Mouse (Mus musculus) granulocyte monocyte progenitor cell, adult 5-6 weeks (primary cell): ENCODE measurements around the gene Tfap2c. TPM values are rescaled to one million over a fixed set of nuclear protein-coding genes. Genes with fewer than 3 reads are reported as not detected.

Experiments
- ATAC-seq: replicated peaks from 2 replicates; pipeline ENCODE4 v1.8.0; 2016; ENCODE audit warnings: mild to moderate bottlenecking, moderate TSS enrichment, inconsistent platforms; ENCODE audit not compliant: poor library complexity, severe bottlenecking
- total RNA-seq, 2 experiments: library from RNA; stranded (forward) in 1 of 2; stranded (reverse) in 1 of 2; fragments of 200-712, 200-1000 nt in 1 of 2; fragments of >200 nt in 1 of 2; fragmentation: Nextera tagmentation in 1 of 2; gene quantifications; 2 replicates each; pipeline ENCODE4 v1.2.3; 2014 to 2017

The Tfap2c gene
- total RNA-seq, 2 experiments from 2014 or later = not detected

- no peak for ATAC-seq
These were observed 56.2 kb downstream of the Tfap2c start for GRCm38 (mm10) chr2:172605642-172606041.

- no peak for ATAC-seq
These were observed 58.3 kb downstream of the Tfap2c start for GRCm38 (mm10) chr2:172607710-172608109.

Other genes with a start within 250 kb of the Tfap2c start
- 3.9 and 4.8 TPM in 2 replicates for gene Fam210b, start 204.0 kb upstream of the Tfap2c start, total RNA-seq (2014; fragmentation: Nextera tagmentation)
- gene Fam210b, start 204.0 kb upstream of the Tfap2c start, total RNA-seq (2017) = 1.4 and 2.8 TPM in 2 replicates
- gene Aurka, start 179.1 kb upstream of the Tfap2c start, total RNA-seq (2014; fragmentation: Nextera tagmentation) = 18.5 and 36.9 TPM in 2 replicates
- gene Aurka, start 179.1 kb upstream of the Tfap2c start, total RNA-seq (2017) = 64.5 and 80.8 TPM in 2 replicates
- 21.5 and 32.6 TPM in 2 replicates for gene Cstf1, start 178.9 kb upstream of the Tfap2c start, total RNA-seq (2014; fragmentation: Nextera tagmentation)
- 33.3 and 38.9 TPM in 2 replicates for gene Cstf1, start 178.9 kb upstream of the Tfap2c start, total RNA-seq (2017)
- gene Cass4, start 155.8 kb upstream of the Tfap2c start, total RNA-seq (2014; fragmentation: Nextera tagmentation) = 0.41 and 0.64 TPM in 2 replicates
- 0.93 and 1.4 TPM in 2 replicates for gene Cass4, start 155.8 kb upstream of the Tfap2c start, total RNA-seq (2017)
- 44.7 and 59.2 TPM in 2 replicates for gene Rtf2, start 109.0 kb upstream of the Tfap2c start, total RNA-seq (2014; fragmentation: Nextera tagmentation)
- gene Rtf2, start 109.0 kb upstream of the Tfap2c start, total RNA-seq (2017) = 147 and 160 TPM in 2 replicates
- not detected in 2 replicates for gene Gcnt7, start 91.0 kb upstream of the Tfap2c start, total RNA-seq (2014; fragmentation: Nextera tagmentation)
- not detected in 2 replicates for gene Gcnt7, start 91.0 kb upstream of the Tfap2c start, total RNA-seq (2017)
- gene Fam209, start 77.1 kb upstream of the Tfap2c start, total RNA-seq (2014; fragmentation: Nextera tagmentation) = 2.5 and 2.6 TPM in 2 replicates
- 4.3 and 5.4 TPM in 2 replicates for gene Fam209, start 77.1 kb upstream of the Tfap2c start, total RNA-seq (2017)